Mouse (Mus musculus) MEL (cell line): ENCODE measurements around the gene Prss32.

ENCODE experiments used
- CTCF ChIP-seq, 3 experiments: IDR thresholded peaks in 2 of 3; conservative IDR thresholded peaks in 1 of 3; 2 replicates each; pipeline ENCODE4 v1.5.1; 2011 to 2012; ENCODE audit warnings: low read length in 3 of 3, low read depth in 2 of 3, mild to moderate bottlenecking in 2 of 3, improper control_type of control experiment in 1 of 3, inconsistent platforms in 1 of 3, mixed read lengths in 1 of 3, moderate library complexity in 1 of 3; ENCODE audit not compliant: control insufficient read depth in 1 of 3, insufficient read depth in 1 of 3, poor library complexity in 1 of 3, severe bottlenecking in 1 of 3
- EP300 ChIP-seq, 2 experiments: IDR thresholded peaks; 2 replicates each; pipeline ENCODE4 v1.6.1; 2011; ENCODE audit warnings: improper control_type of control experiment in 2 of 2, low read length in 2 of 2, low read depth in 1 of 2, mild to moderate bottlenecking in 1 of 2
- POLR2A ChIP-seq, 2 experiments: IDR thresholded peaks; 2 replicates each; pipeline ENCODE4 v1.6.1; 2011 to 2012; ENCODE audit warnings: low read length in 2 of 2, mild to moderate bottlenecking in 2 of 2, control low read depth in 1 of 2, improper control_type of control experiment in 1 of 2, low read depth in 1 of 2, moderate library complexity in 1 of 2; ENCODE audit not compliant: control insufficient read depth in 1 of 2, insufficient read depth in 1 of 2, poor library complexity in 1 of 2
- SIN3A ChIP-seq: IDR thresholded peaks from 2 replicates; pipeline ENCODE4 v1.6.1; 2012; ENCODE audit warnings: low read length, improper control_type of control experiment, inconsistent platforms

DNA sequence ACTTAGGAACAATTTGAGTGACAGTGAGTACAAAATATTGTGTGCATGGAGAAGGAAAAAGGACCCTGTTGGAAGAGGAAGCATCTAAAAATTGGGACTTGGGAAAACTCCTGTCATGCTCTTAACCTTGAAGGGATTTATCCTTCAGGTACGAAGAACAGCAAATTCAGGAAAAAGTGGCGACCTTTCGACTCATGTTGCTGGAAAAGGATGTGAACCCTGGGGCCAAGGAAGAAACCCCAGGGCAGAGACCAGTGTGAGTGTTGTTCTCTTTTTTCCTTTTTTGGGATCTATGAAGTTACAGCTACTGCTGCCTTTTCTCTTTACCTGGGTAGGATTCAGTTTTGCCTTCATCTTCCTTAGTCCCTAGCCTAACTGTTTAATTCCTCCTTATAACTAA, 35.7 kb upstream of the Prss32 start:
- TF ChIP-seq POLR2A (IDR thresholded peaks at IDR 0.05; ENCODE audit: control insufficient read depth in 1 of 2, insufficient read depth in 1 of 2, low read depth in 1 of 2, low read length in 2 of 2, poor library complexity in 1 of 2): no peak
- TF ChIP-seq CTCF (IDR thresholded peaks at IDR 0.05 in 2 of 3, conservative IDR thresholded peaks at IDR 0.05 in 1 of 3; ENCODE audit: control insufficient read depth in 1 of 3, insufficient read depth in 1 of 3, low read depth in 2 of 3, low read length in 3 of 3, poor library complexity in 1 of 3, severe bottlenecking in 1 of 3): no peak
- no peak for TF ChIP-seq SIN3A
- TF ChIP-seq EP300 (IDR thresholded peaks at IDR 0.05; ENCODE audit: low read depth in 1 of 2, low read length in 2 of 2): no peak
